ENCODE assay signal across 8 mouse cellular contexts in genomic region chr7:28808957-28809393, GRCm38 (mm10). TPM values are rescaled to one million over a fixed set of nuclear protein-coding genes. Genes with fewer than 3 reads are reported as not detected.
A peak's percentile ranks its signal among the peaks of the same experiment; 100 is the strongest.
DNase-seq lines count a peak whose midpoint lies in the region; ATAC-seq and TF ChIP-seq lines count a peak whose summit lies in the region.

No protein-coding gene starts in this region.

- H3K9ac ChIP-seq in heart, embryonic 13.5 days, result peak overlapping the region; percentile 98
- H3K9ac ChIP-seq in kidney, postnatal 0 days (ENCODE audit: low read depth, low read length), result peak overlapping the region; percentile 94
- peak overlapping the region; percentile 94 for H3K9ac ChIP-seq in liver, embryonic 11.5 days (ENCODE audit: low read depth, low read length)

- ATAC-seq in heart, embryonic 13.5 days (ENCODE audit: extremely low read depth, insufficient number of reproducible peaks, low FRiP score, low TSS enrichment), result peak; percentile 68
- ATAC-seq in kidney, postnatal 0 days (replicated peaks; ENCODE audit: low FRiP score, low read depth), result peak; percentile 55
- peak; percentile 72 for ATAC-seq in liver, embryonic 11.5 days (replicated peaks; ENCODE audit: low FRiP score)

- TF ChIP-seq CTCF in kidney, postnatal 0 days (IDR thresholded peaks at IDR 0.05; ENCODE audit: low read depth), result no peak

- WGBS in heart, embryonic 13.5 days, result under 1% methylated on average over 29 of the region's 32 CpGs
- under 1% methylated on average over 29 of the region's 32 CpGs for WGBS in kidney, postnatal 0 days
- WGBS in liver, embryonic 11.5 days, result under 1% methylated on average over 32 of the region's 32 CpGs

- H3K4me1 ChIP-seq in erythroblast, embryonic 14.5 days (ENCODE audit: control insufficient read depth), result peaks cover 55% of the 10 kb centered on the region
- H3K4me1 ChIP-seq in heart, embryonic 13.5 days, result peaks cover 37% of the 10 kb centered on the region
- peaks cover 21% of the 10 kb centered on the region for H3K4me1 ChIP-seq in kidney, postnatal 0 days (replicated peaks; ENCODE audit: insufficient read depth, low read length)
- H3K4me1 ChIP-seq in liver, embryonic 11.5 days (replicated peaks; ENCODE audit: control insufficient read depth, insufficient read depth, low read length), result peaks cover 39% of the 10 kb centered on the region

- H3K9me3 ChIP-seq in erythroblast, embryonic 14.5 days (ENCODE audit: control insufficient read depth, low read length), result no peaks in the 10 kb centered on the region
- H3K9me3 ChIP-seq in heart, embryonic 13.5 days, result no peaks in the 10 kb centered on the region
- no peaks in the 10 kb centered on the region for H3K9me3 ChIP-seq in kidney, postnatal 0 days (replicated peaks; ENCODE audit: low read length)
- H3K9me3 ChIP-seq in liver, embryonic 11.5 days (ENCODE audit: control insufficient read depth, low read length), result no peaks in the 10 kb centered on the region

- peak overlapping the region; percentile 93 for H3K4me3 ChIP-seq in erythroblast, embryonic 14.5 days (replicated peaks)
- H3K4me3 ChIP-seq in heart, embryonic 13.5 days, result peak overlapping the region; percentile 86
- H3K4me3 ChIP-seq in kidney, postnatal 0 days (replicated peaks; ENCODE audit: low read depth, low read length), result peak overlapping the region; percentile 85
- H3K4me3 ChIP-seq in liver, embryonic 11.5 days (ENCODE audit: low read depth, low read length), result peak overlapping the region; percentile 83
- H3K4me3 ChIP-seq in myocyte, result peak overlapping the region; percentile 67

- H3K27ac ChIP-seq in heart, embryonic 13.5 days (replicated peaks), result peak overlapping the region; percentile 100
- H3K27ac ChIP-seq in kidney, postnatal 0 days, result peak overlapping the region; percentile 100
- peak overlapping the region; percentile 100 for H3K27ac ChIP-seq in liver, embryonic 11.5 days (ENCODE audit: low read depth, low read length)

- peaks cover 23% of the 10 kb centered on the region for H3K36me3 ChIP-seq in erythroblast, embryonic 14.5 days (ENCODE audit: control insufficient read depth)
- H3K36me3 ChIP-seq in heart, embryonic 13.5 days, result peaks cover 24% of the 10 kb centered on the region
- peaks cover 12% of the 10 kb centered on the region for H3K36me3 ChIP-seq in kidney, postnatal 0 days (ENCODE audit: insufficient read depth, low read length)
- peaks cover 18% of the 10 kb centered on the region for H3K36me3 ChIP-seq in liver, embryonic 11.5 days (ENCODE audit: control insufficient read depth, insufficient read depth, low read length)
- H3K36me3 ChIP-seq in myocyte (ENCODE audit: control insufficient read depth, insufficient read depth), result peaks cover 15% of the 10 kb centered on the region

- H3K79me2 ChIP-seq in myocyte (ENCODE audit: control insufficient read depth, insufficient read depth), result peaks cover 27% of the 10 kb centered on the region

- peak; percentile 82 for TF ChIP-seq POLR2A in myocyte (IDR thresholded peaks at IDR 0.05; ENCODE audit: insufficient read length, low read depth)

- DNase-seq in CD4-positive helper T cell, adult 2 months (ENCODE audit: low read depth, low spot score), result peak; percentile 95
- peak; percentile 81 for DNase-seq in brain, embryonic 18.5 days (ENCODE audit: low read depth, low spot score)
- DNase-seq in kidney, postnatal 0 days (ENCODE audit: low spot score), result peak; percentile 95
- peak; percentile 91 for DNase-seq in liver, embryonic 11.5 days (ENCODE audit: low spot score)
- DNase-seq in spleen, postnatal 4 days (ENCODE audit: low spot score in 2 of 2), result peak; percentile 92 to 95

- H3ac ChIP-seq in myocyte (ENCODE audit: control insufficient read depth, insufficient read length), result peak overlapping the region; percentile 95

- no peaks in the 10 kb centered on the region for H3K27me3 ChIP-seq in erythroblast, embryonic 14.5 days (ENCODE audit: control insufficient read depth)
- no peaks in the 10 kb centered on the region for H3K27me3 ChIP-seq in heart, embryonic 13.5 days (replicated peaks)
- no peaks in the 10 kb centered on the region for H3K27me3 ChIP-seq in kidney, postnatal 0 days (ENCODE audit: insufficient read depth, low read length)
- no peaks in the 10 kb centered on the region for H3K27me3 ChIP-seq in liver, embryonic 11.5 days (replicated peaks; ENCODE audit: control insufficient read depth, insufficient read depth, low read length)
- H3K27me3 ChIP-seq in myocyte (ENCODE audit: control insufficient read depth, insufficient read depth, insufficient read length), result no peaks in the 10 kb centered on the region

- H3K4me2 ChIP-seq in heart, embryonic 13.5 days, result peak overlapping the region; percentile 98
- H3K4me2 ChIP-seq in kidney, postnatal 0 days (ENCODE audit: low read length), result peak overlapping the region; percentile 86
- H3K4me2 ChIP-seq in liver, embryonic 11.5 days, result peak overlapping the region; percentile 100
- H3K4me2 ChIP-seq in myocyte (ENCODE audit: low read depth), result peak overlapping the region; percentile 98

TF ChIP-seq in myocyte, 11 proteins besides CTCF, POLR2A, EP300 and RAD21:
- no peak for TF ChIP-seq REST (IDR thresholded peaks at IDR 0.05; ENCODE audit: insufficient read depth, insufficient read length)
- TF ChIP-seq MYOG (IDR thresholded peaks at IDR 0.05; ENCODE audit: control insufficient read depth in 1 of 3, insufficient read depth in 1 of 3, insufficient read length in 2 of 3, low read depth in 2 of 3), result peak in 1 of 3 experiments; percentile 76
- TF ChIP-seq TCF3 (IDR thresholded peaks at IDR 0.05; ENCODE audit: insufficient read length, low read depth), result no peak
- peak; percentile 97 for TF ChIP-seq POLR2AphosphoS2 (IDR thresholded peaks at IDR 0.05; ENCODE audit: insufficient read length, low read depth)
- peak in 2 of 3 experiments; percentile 52 to 85 for TF ChIP-seq MYOD1 (IDR thresholded peaks at IDR 0.05; ENCODE audit: control insufficient read depth in 1 of 3, insufficient read length in 2 of 3, low read depth in 2 of 3)
- no peak for TF ChIP-seq E2F4 (IDR thresholded peaks at IDR 0.05; ENCODE audit: insufficient read depth)
TF ChIP-seq in myocyte: peak in this region for 3.

RNA-seq across cellular contexts. Expression of gene Hnrnpl, which starts 0.6 kb away (rescaled TPM):
- polyA plus RNA-seq in erythroblast, embryonic 14.5 days (2012), result 24.2 and 25.1 TPM in 2 replicates
- 168 TPM in 2 replicates for polyA plus RNA-seq in heart, embryonic 13.5 days (2015; fragmentation: Nextera tagmentation; extraction: Ambion mirVana)
- polyA plus RNA-seq in kidney, postnatal 0 days (2015; fragmentation: Nextera tagmentation; extraction: Ambion mirVana), result 232 TPM in 2 replicates
- polyA plus RNA-seq in liver, embryonic 11.5 days (2014; fragmentation: Nextera tagmentation; extraction: Ambion mirVana), result 238 and 279 TPM in 2 replicates
- 230 TPM for polyA plus RNA-seq in myocyte (2012; fragmentation: generic; extraction: Trizol)

RNA-seq across cellular contexts. Expression of gene Ech1, which starts 16.0 kb away (rescaled TPM):
- polyA plus RNA-seq in erythroblast, embryonic 14.5 days (2012), result 0.67 and 2.1 TPM in 2 replicates
- 169 and 182 TPM in 2 replicates for polyA plus RNA-seq in heart, embryonic 13.5 days (2015; fragmentation: Nextera tagmentation; extraction: Ambion mirVana)
- polyA plus RNA-seq in kidney, postnatal 0 days (2015; fragmentation: Nextera tagmentation; extraction: Ambion mirVana), result 330 and 348 TPM in 2 replicates
- 107 TPM in 2 replicates for polyA plus RNA-seq in liver, embryonic 11.5 days (2014; fragmentation: Nextera tagmentation; extraction: Ambion mirVana)
- polyA plus RNA-seq in myocyte (2012; fragmentation: generic; extraction: Trizol), result 132 TPM

RNA-seq across cellular contexts. Expression of gene Rinl, which starts 20.2 kb away (rescaled TPM):
- 0.49 and 0.65 TPM in 2 replicates for polyA plus RNA-seq in erythroblast, embryonic 14.5 days (2012)
- 2.7 and 3.6 TPM in 2 replicates for polyA plus RNA-seq in heart, embryonic 13.5 days (2015; fragmentation: Nextera tagmentation; extraction: Ambion mirVana)
- 5.2 and 6.3 TPM in 2 replicates for polyA plus RNA-seq in kidney, postnatal 0 days (2015; fragmentation: Nextera tagmentation; extraction: Ambion mirVana)
- polyA plus RNA-seq in liver, embryonic 11.5 days (2014; fragmentation: Nextera tagmentation; extraction: Ambion mirVana), result 21.7 and 23.1 TPM in 2 replicates
- 0.12 TPM for polyA plus RNA-seq in myocyte (2012; fragmentation: generic; extraction: Trizol)

RNA-seq across cellular contexts. Expression of gene Lgals4, which starts 24.7 kb away (rescaled TPM):
- polyA plus RNA-seq in erythroblast, embryonic 14.5 days (2012), result 0.04 and 0.17 TPM in 2 replicates
- 4.3 and 5.6 TPM in 2 replicates for polyA plus RNA-seq in heart, embryonic 13.5 days (2015; fragmentation: Nextera tagmentation; extraction: Ambion mirVana)
- 10.8 and 10.9 TPM in 2 replicates for polyA plus RNA-seq in kidney, postnatal 0 days (2015; fragmentation: Nextera tagmentation; extraction: Ambion mirVana)
- polyA plus RNA-seq in liver, embryonic 11.5 days (2014; fragmentation: Nextera tagmentation; extraction: Ambion mirVana), result 2.9 and 5.1 TPM in 2 replicates
- 3.0 TPM for polyA plus RNA-seq in myocyte (2012; fragmentation: generic; extraction: Trizol)

RNA-seq across cellular contexts. Expression of gene Nfkbib, which starts 41.7 kb away (rescaled TPM):
- polyA plus RNA-seq in erythroblast, embryonic 14.5 days (2012), result 20.1 and 21.4 TPM in 2 replicates
- polyA plus RNA-seq in heart, embryonic 13.5 days (2015; fragmentation: Nextera tagmentation; extraction: Ambion mirVana), result 30.5 and 32.7 TPM in 2 replicates
- polyA plus RNA-seq in kidney, postnatal 0 days (2015; fragmentation: Nextera tagmentation; extraction: Ambion mirVana), result 42.2 and 43.7 TPM in 2 replicates
- 61.4 and 61.8 TPM in 2 replicates for polyA plus RNA-seq in liver, embryonic 11.5 days (2014; fragmentation: Nextera tagmentation; extraction: Ambion mirVana)
- 59.3 TPM for polyA plus RNA-seq in myocyte (2012; fragmentation: generic; extraction: Trizol)

Comparison
In these comparisons a context has a peak if more than half of its experiments do, and no peak if none do; other contexts are left out.
1. Peak in every context shown above with its lines: DNase-seq, ATAC-seq, H3K4me3 ChIP-seq and H3K27ac ChIP-seq.
2. RNA of gene Ech1, which starts 16.0 kb away (polyA plus RNA-seq): 330 to 348 TPM in kidney, postnatal 0 days, 169 to 182 TPM in heart, embryonic 13.5 days, 132 TPM in myocyte (single experiment) and 107 TPM in liver, embryonic 11.5 days; 0.67 to 2.1 TPM in erythroblast, embryonic 14.5 days; every median in the first group is over 10 times any median in the second.